Comparison of ENCODE assay signal across 8 mouse cellular contexts in the genomic region with DNA sequence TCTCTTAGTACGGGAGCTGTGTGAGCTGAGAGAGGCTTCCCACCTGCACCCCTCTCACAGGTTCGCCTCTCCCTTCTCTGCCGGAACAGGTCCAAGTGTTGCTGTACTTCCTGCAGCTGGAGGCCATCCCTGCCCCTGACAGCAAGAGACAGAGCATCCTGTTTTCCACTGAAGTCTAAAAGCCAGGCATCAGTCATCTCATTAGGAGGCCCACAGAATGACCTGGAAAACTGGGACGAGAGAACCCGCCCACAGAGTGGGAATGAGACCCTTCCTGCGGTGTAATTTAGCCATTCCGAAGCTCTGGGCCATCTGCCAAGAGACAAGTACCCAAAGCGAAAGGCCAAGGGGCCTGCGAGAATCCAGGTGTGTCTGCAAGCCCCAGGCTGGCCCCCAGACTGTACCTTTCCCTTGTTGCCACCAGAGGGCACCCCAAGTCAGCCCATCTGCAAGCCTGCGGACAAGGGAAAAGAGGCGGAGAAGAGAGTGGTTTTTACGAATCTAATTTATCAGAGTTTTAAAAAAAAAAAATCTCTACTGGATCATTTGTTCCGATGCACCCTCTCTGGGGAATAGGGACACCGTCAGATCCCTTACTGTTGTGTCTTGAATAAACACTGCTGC. TPM values are rescaled to one million over a fixed set of nuclear protein-coding genes. Genes with fewer than 3 reads are reported as not detected.
A peak's percentile ranks its signal among the peaks of the same experiment; 100 is the strongest.
DNase-seq lines count a peak whose midpoint lies in the region; ATAC-seq and TF ChIP-seq lines count a peak whose summit lies in the region.

No protein-coding gene starts in this region.

- H3K4me1 ChIP-seq in G1E (ENCODE audit: insufficient read depth, low read depth, low read length): peaks cover 2% of the 10 kb centered on the region; the same call in 1 of the 2 replicates
- H3K4me1 ChIP-seq in forebrain, embryonic 11.5 days (replicated peaks; ENCODE audit: control insufficient read depth, insufficient read depth, low read length): no peaks in the 10 kb centered on the region
- no peaks in the 10 kb centered on the region for H3K4me1 ChIP-seq in hindbrain, embryonic 12.5 days

- no peak overlapping the region for H3K9ac ChIP-seq in forebrain, embryonic 11.5 days (ENCODE audit: low read length)
- H3K9ac ChIP-seq in hindbrain, embryonic 12.5 days: no peak overlapping the region

- peak; percentile 38 for DNase-seq in G1E (ENCODE audit: low spot score)
- DNase-seq in brain, embryonic 18.5 days (ENCODE audit: low read depth, low spot score): peak; percentile 39
- peak; percentile 80 for DNase-seq in forebrain, embryonic 11.5 days (ENCODE audit: low spot score)
- peak; percentile 70 to 78 for DNase-seq in layer of hippocampus, postnatal 25 days (ENCODE audit: extremely low spot score in 1 of 2, low spot score in 1 of 2)
- DNase-seq in lung, postnatal 36 days: peak; percentile 85
- peak; percentile 71 for DNase-seq in right cerebral cortex, adult 18-20 months
- DNase-seq in thymus, postnatal 4 days: peak; percentile 81

- peak; percentile 40; the same call in 1 of the 2 replicates for ATAC-seq in G1E (ENCODE audit: extremely low read depth, insufficient number of reproducible peaks, low FRiP score, poor library complexity, severe bottlenecking)
- ATAC-seq in forebrain, embryonic 11.5 days (replicated peaks; ENCODE audit: low FRiP score): 0 out of 2 replicates have a peak, but pooled peaks have one; percentile 47
- peak; percentile 53 for ATAC-seq in hindbrain, embryonic 12.5 days (ENCODE audit: low FRiP score)

- H3K27me3 ChIP-seq in G1E (ENCODE audit: insufficient read depth, low read length): no peaks in the 10 kb centered on the region
- H3K27me3 ChIP-seq in forebrain, embryonic 11.5 days (ENCODE audit: control insufficient read depth, insufficient read depth, low read length): no peaks in the 10 kb centered on the region
- no peaks in the 10 kb centered on the region for H3K27me3 ChIP-seq in hindbrain, embryonic 12.5 days

- H3K4me2 ChIP-seq in forebrain, embryonic 11.5 days (ENCODE audit: low read depth, low read length, severe bottlenecking): no peak overlapping the region
- no peak overlapping the region for H3K4me2 ChIP-seq in hindbrain, embryonic 12.5 days (replicated peaks)

- peaks cover 2% of the 10 kb centered on the region; the same call in 1 of the 2 replicates for H3K9me3 ChIP-seq in G1E (replicated peaks)
- H3K9me3 ChIP-seq in forebrain, embryonic 11.5 days (ENCODE audit: control insufficient read depth, low read length): no peaks in the 10 kb centered on the region
- H3K9me3 ChIP-seq in hindbrain, embryonic 12.5 days (replicated peaks): no peaks in the 10 kb centered on the region

- H3K27ac ChIP-seq in forebrain, embryonic 11.5 days (ENCODE audit: low read depth, low read length): no peak overlapping the region
- no peak overlapping the region for H3K27ac ChIP-seq in hindbrain, embryonic 12.5 days

- H3K4me3 ChIP-seq in G1E (ENCODE audit: low read depth, low read length): no peak overlapping the region
- no peak overlapping the region for H3K4me3 ChIP-seq in forebrain, embryonic 11.5 days (ENCODE audit: low read depth, low read length)
- no peak overlapping the region for H3K4me3 ChIP-seq in hindbrain, embryonic 12.5 days

- no peaks in the 10 kb centered on the region for H3K36me3 ChIP-seq in G1E (replicated peaks)
- H3K36me3 ChIP-seq in forebrain, embryonic 11.5 days (ENCODE audit: control insufficient read depth, insufficient read depth, low read length): peaks cover 8% of the 10 kb centered on the region
- peaks cover 79% of the 10 kb centered on the region for H3K36me3 ChIP-seq in hindbrain, embryonic 12.5 days

- WGBS in forebrain, embryonic 11.5 days: 59% methylated on average over 14 of the region's 14 CpGs
- 46% methylated on average over 14 of the region's 14 CpGs for WGBS in hindbrain, embryonic 12.5 days

- TF ChIP-seq CTCF in G1E (IDR thresholded peaks at IDR 0.05; ENCODE audit: low read depth, low read length): 0 out of 2 replicates have a peak, but pooled peaks have one; percentile 22

RNA-seq across cellular contexts. Expression of a gene that starts 29.6 kb away (rescaled TPM):
- total RNA-seq in G1E (2014; fragmentation: Nextera tagmentation): 24.2 and 27.4 TPM in 2 replicates
- total RNA-seq in G1E (2017): 28.6 and 31.1 TPM in 2 replicates
- polyA plus RNA-seq in G1E (2012): 5.8 and 6.6 TPM in 2 replicates
- 29.0 and 29.4 TPM in 2 replicates for polyA plus RNA-seq in forebrain, embryonic 11.5 days (2014; fragmentation: Nextera tagmentation; extraction: Ambion mirVana)
- polyA plus RNA-seq in hindbrain, embryonic 12.5 days (2016; fragmentation: Nextera tagmentation; extraction: Ambion mirVana): 51.4 and 54.6 TPM in 2 replicates
- 10 to 100 TPM; 42.8 to 44.9 TPM for total RNA-seq in layer of hippocampus, postnatal 25 days (2021)
